Mouse (Mus musculus) small intestine, adult 2 months (tissue): ENCODE data around the gene Rpl15.

Experiments used
- CTCF ChIP-seq: fragments of 200-500 bp; IDR thresholded peaks from 2 replicates; pipeline ENCODE4 v1.5.1; 2012; ENCODE audit warnings: low read depth, mild to moderate bottlenecking, control low read depth, inconsistent platforms, low read length, moderate library complexity, mixed read lengths; ENCODE audit not compliant: insufficient replicate concordance, insufficient read length; ENCODE audit errors: extremely low read depth
- POLR2A ChIP-seq: fragments of 200-500 bp; IDR thresholded peaks from 2 replicates; pipeline ENCODE4 v1.6.1; 2012; ENCODE audit warnings: low read depth, mild to moderate bottlenecking, control low read depth, inconsistent platforms, low read length, moderate library complexity

- TF ChIP-seq POLR2A (no peak), CTCF (no peak)
Measured at GRCm38 (mm10) chr14:18302750-18303149, 31.6 kb upstream of the Rpl15 start.
